Mouse (Mus musculus) layer of hippocampus, postnatal 25 days (tissue): ENCODE data around the gene Mblac1. TPM values are rescaled to one million over a fixed set of nuclear protein-coding genes. Genes with fewer than 3 reads are reported as not detected.
"Not testable (repeated sequence)": the region's sequence is repeated elsewhere in the genome, so short reads cannot be mapped to it uniquely, and the experiment has no call there.

Experiments
- DNase-seq, 2 experiments: peaks; one replicate each; pipeline ENCODE4 v3.0.0; 2022; ENCODE audit warnings: mixed read lengths in 2 of 2, low spot score in 1 of 2; ENCODE audit errors: extremely low spot score in 1 of 2
- microRNA-seq, 2 experiments: library from miRNA; unstranded; fragments of <30 nt; microRNA quantifications; one replicate each; pipeline ENCODE4 v1.2.0; 2021
- total RNA-seq, 2 experiments: library from RNA; stranded (reverse); gene quantifications; 2 replicates each; pipeline ENCODE4 v1.2.3; 2021

The Mblac1 gene
- total RNA-seq, 2 experiments from 2014 or later: 9.1 to 10.1 TPM

DNA sequence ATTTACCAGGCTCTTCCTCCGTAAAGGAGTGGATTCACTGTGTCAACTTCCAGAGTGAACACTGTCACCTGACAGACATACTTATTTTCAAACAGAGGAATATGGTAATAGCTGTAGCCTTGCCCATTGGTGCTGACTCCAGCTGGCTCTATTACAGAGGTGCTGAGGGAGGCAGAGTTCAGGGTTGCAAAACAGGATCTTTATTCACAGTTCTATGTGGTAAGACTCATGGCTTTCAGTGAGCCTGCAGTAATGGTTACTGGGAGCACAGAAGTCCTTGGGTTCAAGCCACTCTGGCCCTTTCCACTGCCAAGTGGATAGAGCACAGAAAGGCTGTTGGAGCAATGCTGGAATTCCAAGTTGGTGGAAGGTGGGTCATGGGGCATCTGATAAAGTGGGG, 13.1 kb downstream of the Mblac1 start:
- DNase-seq: no peak

GRCm38 (mm10) chr5:138207873-138208272, 13.8 kb downstream of the Mblac1 start:
- DNase-seq: no peak

- not testable (repeated sequence) for DNase-seq
These were observed 22.5 kb downstream of the Mblac1 start for GRCm38 (mm10) chr5:138216632-138217031.

DNA sequence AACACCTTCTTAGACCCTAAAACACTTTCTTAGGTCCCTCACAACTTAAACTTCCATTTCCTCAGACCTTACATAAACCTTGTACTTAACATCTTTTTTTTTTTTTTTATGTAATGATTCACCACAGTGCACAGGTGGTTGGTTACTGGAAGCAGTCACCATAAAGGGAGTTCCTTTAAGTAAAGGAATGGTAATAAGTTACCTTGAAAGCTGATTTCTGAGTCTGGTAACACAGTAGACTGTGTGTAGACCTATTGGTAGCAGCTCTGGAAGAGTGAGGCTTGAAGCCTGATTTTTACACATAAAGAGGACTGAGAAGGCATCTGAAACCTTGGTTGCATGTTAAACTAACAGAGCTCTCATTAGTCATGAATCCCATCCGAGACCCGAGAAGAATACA, 25.8 kb downstream of the Mblac1 start:
- DNase-seq: no peak

DNA sequence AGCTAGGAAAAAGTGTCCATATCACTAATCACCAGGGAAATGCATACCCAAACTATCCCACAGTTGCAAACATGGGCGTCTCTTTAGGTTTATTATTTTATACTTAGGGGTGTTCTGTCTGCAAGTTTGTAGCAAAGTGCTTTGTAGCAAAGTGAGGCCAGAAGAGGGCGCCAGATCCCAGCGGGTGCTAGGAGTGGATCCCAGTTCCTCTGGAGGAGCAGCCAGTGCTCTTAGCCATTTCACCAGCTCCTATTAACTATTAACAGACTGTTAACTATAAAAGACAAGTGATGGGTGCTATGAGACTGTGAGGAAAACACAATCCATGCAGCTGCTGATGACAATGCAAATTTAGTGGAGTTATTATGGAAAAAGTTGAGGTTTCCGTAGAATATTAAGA, 28.0 kb downstream of the Mblac1 start:
- peak; percentile 79 to 99 for DNase-seq

DNA sequence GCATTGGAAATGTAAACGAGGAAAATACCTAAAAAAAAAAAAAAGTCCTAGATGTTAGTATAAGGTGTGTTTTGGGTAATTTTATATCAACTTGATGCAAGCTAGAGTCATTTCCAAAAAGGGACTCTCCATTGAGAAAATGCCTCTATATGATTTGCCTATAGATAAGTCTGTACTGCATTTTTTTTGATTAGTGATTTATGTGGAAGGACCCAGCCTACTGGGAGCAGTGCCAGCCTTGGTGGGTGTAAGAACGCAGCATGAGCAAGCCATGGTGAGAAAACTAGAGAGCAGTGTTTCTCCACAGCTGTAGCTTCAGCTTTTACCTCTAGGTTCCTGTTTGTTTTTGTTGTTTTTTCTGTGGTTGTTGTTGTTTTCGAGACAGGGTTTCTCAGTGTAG, 29.2 kb downstream of the Mblac1 start:
- DNase-seq: no peak

GRCm38 (mm10) chr5:138225700-138226099, 31.6 kb downstream of the Mblac1 start, which contains the start of gene Nxpe5:
Gene Nxpe5, plus strand, starts transcription at chr5:138225898.
- DNase-seq: no peak

DNA sequence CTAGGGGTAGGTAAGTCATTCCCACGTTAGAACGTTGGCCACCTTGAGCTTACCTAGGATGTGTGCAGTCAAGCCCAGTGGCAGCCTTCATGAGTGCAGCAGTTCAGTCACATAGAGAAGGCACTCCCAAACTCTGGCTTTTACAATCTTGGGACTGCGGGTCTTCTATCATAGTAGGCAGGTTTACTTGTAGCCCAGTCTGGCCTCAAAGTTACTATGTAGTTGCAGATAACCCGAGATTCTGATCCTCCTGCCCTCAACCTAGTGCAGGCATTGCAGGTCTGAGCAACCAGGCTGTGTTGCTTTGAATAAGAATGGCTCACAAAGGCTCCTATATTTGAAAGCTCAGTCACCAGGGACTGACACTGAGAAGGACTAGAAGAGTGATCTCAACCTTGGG, 32.4 kb downstream of the Mblac1 start:
- DNase-seq: no peak

DNA sequence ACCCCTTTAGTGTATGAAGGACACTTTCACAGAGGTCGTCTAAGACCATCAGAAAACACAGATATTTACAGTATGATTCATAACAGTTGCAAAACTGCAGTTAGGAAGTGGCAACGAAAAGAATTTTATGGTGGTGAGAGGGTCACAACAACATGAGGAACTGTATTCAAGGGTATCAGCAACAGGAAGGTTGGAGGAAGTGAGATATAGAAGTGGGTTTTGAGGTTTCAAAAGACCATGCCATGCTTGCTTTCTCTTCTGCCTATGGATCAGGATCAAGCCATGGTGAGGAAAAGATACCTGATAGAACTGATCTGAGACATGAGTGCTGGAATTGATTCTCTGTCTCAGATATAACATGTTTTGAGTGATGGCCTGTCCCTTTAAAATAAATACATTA, 33.3 kb downstream of the Mblac1 start:
- no peak for DNase-seq

DNA sequence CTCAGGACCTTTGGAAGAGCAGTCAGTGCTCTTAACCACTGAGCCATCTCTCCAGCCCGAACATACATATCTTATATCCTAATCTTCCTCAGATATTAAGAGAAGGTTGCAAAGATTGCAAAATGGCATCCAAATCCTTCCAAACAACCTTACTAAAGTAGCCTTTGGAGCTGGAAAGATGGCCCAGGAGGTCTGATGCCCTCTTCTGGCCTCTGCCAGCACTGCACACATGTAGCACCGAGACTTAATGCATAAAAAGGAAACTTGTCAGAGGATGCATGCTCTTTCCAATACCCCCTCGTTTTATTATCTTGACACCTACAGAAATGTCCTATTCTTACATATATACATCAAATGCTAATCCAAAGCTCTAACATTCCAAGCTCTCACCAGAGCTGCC, 33.9 kb downstream of the Mblac1 start:
- peak in 1 of 2 experiments; percentile 37 for DNase-seq

DNA sequence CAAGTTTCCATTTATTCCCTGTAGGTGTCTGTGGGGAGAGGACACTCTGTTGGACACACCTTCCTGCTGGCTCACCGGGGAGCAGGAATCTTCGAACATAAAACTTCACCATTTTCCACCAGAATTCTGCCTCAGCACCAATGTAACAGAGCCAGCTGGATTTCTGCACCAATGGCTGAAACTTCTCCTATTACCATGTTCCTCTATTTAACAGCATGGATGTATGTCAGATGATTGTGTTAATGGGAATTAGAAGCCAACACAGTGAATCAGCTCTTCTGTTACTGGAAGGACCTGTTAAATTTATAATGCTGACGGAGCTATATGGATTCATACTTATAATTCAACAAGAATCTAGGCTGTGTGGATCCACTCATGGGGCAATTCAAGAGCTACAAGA, 35.4 kb downstream of the Mblac1 start:
- DNase-seq: no peak

DNA sequence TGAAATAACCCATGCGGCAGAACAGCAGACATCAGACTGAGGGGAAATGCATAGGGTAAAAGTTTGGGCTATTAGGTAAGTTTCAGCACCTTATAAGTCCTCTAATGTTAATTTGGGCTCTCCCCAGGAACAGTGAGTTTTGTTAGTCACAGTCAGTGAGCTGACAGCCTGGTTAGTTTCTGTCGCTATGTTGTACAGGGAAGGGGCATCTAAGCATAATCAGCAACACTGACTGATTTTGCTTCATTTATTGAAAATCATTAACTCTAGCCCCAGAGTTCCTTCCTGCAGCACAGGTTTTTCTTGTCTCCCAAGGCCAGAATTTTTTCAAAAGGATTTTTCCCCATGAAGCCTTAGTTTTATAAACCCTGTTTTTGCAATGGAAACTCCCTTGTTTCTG, 39.7 kb downstream of the Mblac1 start:
- DNase-seq: no peak

DNA sequence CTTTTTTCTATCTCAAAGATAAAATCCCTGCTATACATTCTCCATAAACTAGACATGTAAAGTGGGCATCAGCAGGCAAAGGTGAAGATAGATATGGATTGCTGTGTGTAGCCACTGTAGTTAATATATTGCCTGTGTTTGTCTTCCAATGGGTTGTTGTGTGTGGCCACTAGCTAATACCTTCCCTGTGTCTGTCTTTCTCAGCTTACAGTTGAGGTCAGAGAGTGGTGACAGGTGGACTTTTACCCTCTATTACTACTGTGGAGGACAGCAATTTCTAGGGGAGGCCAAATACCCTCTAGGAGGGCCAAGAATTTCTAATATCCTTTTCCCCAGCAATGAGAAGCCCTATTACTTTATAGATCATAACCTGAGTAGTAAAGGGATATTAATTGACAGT, 40.1 kb downstream of the Mblac1 start:
- DNase-seq: no peak

GRCm38 (mm10) chr5:138241511-138241910, 47.4 kb downstream of the Mblac1 start:
- DNase-seq: no peak

Small RNA genes lying within 50 kb of the gene (microRNA-seq; reads per million reads assigned to microRNA genes)
- gene Mir106b: 504 to 581 reads per million in 2 experiments
- gene Mir25: 53.5 to 81.4 reads per million in 2 experiments
- 1,955 to 2,146 reads per million in 2 experiments for gene Mir93

Other genes starting within 250 kb of the Mblac1 start
- gene Gjc3, start 231.2 kb upstream of the Mblac1 start, total RNA-seq: 10 to 100 TPM; 28.5 to 31.3 TPM
- gene Azgp1, start 212.8 kb upstream of the Mblac1 start, total RNA-seq: not detected
- gene Smok3a, start 173.1 kb upstream of the Mblac1 start, total RNA-seq: not detected
- gene Smok3b, start 172.9 kb upstream of the Mblac1 start, total RNA-seq: not detected
- not detected for gene Smok3c, start 141.1 kb upstream of the Mblac1 start, total RNA-seq
- gene Zkscan1, start 109.2 kb upstream of the Mblac1 start, total RNA-seq: 10 to 100 TPM; 40.4 to 43.3 TPM
- 10 to 100 TPM; 14.1 to 16.7 TPM for gene Zscan21, start 77.4 kb upstream of the Mblac1 start, total RNA-seq
- gene Zfp113, start 38.6 kb upstream of the Mblac1 start, total RNA-seq: 10 to 100 TPM; 12.8 to 15.3 TPM
- gene Cops6, start 33.2 kb upstream of the Mblac1 start, total RNA-seq: 100 to 1,000 TPM; 136 to 143 TPM
- gene Ap4m1, start 22.3 kb upstream of the Mblac1 start, total RNA-seq: 10 to 100 TPM; 22.8 to 26.7 TPM
- 10 to 100 TPM; 18.3 to 19.3 TPM for gene Mcm7, start 21.9 kb upstream of the Mblac1 start, total RNA-seq
- gene Taf6, start 6.9 kb upstream of the Mblac1 start, total RNA-seq: 10 to 100 TPM; 40.5 to 42.7 TPM
- gene Cnpy4, start 6.8 kb upstream of the Mblac1 start, total RNA-seq: 10 to 100 TPM; 15.7 to 16.1 TPM
- gene Nxpe5, start 31.6 kb downstream of the Mblac1 start, total RNA-seq: not detected
- 10 to 100 TPM; 55.9 to 58.9 TPM for gene Lamtor4, start 61.2 kb downstream of the Mblac1 start, total RNA-seq
- gene BC037034, start 69.7 kb downstream of the Mblac1 start, total RNA-seq: 10 to 100 TPM; 69.3 to 75.7 TPM
- gene Gal3st4, start 78.5 kb downstream of the Mblac1 start, total RNA-seq: 1 to 10 TPM; 2.3 to 3.1 TPM
- gene Gm43720, start 85.6 kb downstream of the Mblac1 start, total RNA-seq: not detected
- 1 to 10 TPM; 3.3 to 4.8 TPM for gene Gpc2, start 85.7 kb downstream of the Mblac1 start, total RNA-seq
- gene Stag3, start 85.9 kb downstream of the Mblac1 start, total RNA-seq: 1 to 10 TPM; 1.3 to 1.4 TPM
- gene Pvrig, start 147.6 kb downstream of the Mblac1 start, total RNA-seq: not detected
- gene Zfp157, start 247.2 kb downstream of the Mblac1 start, total RNA-seq: 10 to 100 TPM; 24.9 to 26.3 TPM